Mouse (Mus musculus): ENCODE measurements around the gene Rps6ka3.

DNA sequence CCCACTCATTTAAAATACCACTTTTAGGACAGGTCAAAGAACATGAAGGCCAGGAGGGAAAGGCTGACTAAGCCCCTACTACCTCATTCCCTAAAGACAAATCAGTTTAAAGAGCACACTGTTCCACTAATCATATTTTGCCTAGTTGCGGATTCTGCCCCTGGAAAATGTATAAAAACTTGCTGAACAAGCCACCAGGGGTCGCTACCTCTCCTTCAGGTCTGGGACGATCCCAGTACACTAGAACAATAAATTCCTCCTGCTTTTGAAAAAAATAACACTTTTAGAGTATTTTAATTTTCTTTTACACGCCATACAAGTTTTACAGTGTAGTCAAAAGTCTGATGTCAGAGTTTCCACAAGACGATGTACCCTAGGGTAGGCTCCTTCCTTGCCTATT is 76.7 kb downstream of the Rps6ka3 start:
- TF ChIP-seq CTCF (IDR thresholded peaks at IDR 0.05; ENCODE audit: extremely low read depth, insufficient read depth, insufficient read length, insufficient replicate concordance) (no peak), POLR2A (IDR thresholded peaks at IDR 0.05; ENCODE audit: low read depth, low read length) (no peak)
